Mouse (Mus musculus): ENCODE data around the gene Fsd2.

Gene Fsd2

GRCm38 (mm10) chr7:81571941-81572441, 5.2 kb upstream of the Fsd2 start:
- DNase-seq, result peak; percentile 13

- peak; percentile 93 for DNase-seq
Measured at GRCm38 (mm10) chr7:81571108-81571940, 4.6 kb upstream of the Fsd2 start, which contains the start of gene Whamm. Gene Whamm (plus strand): TSS chr7:81571266.

GRCm38 (mm10) chr7:81570752-81571107, 4.0 kb upstream of the Fsd2 start:
- no peak for DNase-seq

- DNase-seq, result no peak
Measured at GRCm38 (mm10) chr7:81570271-81570670, 3.5 kb upstream of the Fsd2 start.

GRCm38 (mm10) chr7:81569851-81570250, 3.1 kb upstream of the Fsd2 start:
- no peak for DNase-seq

- DNase-seq, result no peak
Measured at GRCm38 (mm10) chr7:81567396-81567795, 652 bp upstream of the Fsd2 start.

- DNase-seq, result no peak
Measured at GRCm38 (mm10) chr7:81566332-81566731, 412 bp downstream of the Fsd2 start.

GRCm38 (mm10) chr7:81565381-81566055, 1.2 kb downstream of the Fsd2 start:
- no peak for DNase-seq

GRCm38 (mm10) chr7:81564766-81565165, 2.0 kb downstream of the Fsd2 start:
- DNase-seq, result no peak

- DNase-seq, result no peak
Measured at GRCm38 (mm10) chr7:81563506-81564015, 3.2 kb downstream of the Fsd2 start.

- no peak for DNase-seq
Measured at GRCm38 (mm10) chr7:81561211-81561610, 5.5 kb downstream of the Fsd2 start.

- no peak for DNase-seq
Measured at GRCm38 (mm10) chr7:81560101-81561049, 6.4 kb downstream of the Fsd2 start.

GRCm38 (mm10) chr7:81559231-81559980, 7.3 kb downstream of the Fsd2 start:
- DNase-seq, result no peak

- no peak for DNase-seq
Measured at GRCm38 (mm10) chr7:81557985-81558360, 8.8 kb downstream of the Fsd2 start.

- DNase-seq, result no peak
Measured at GRCm38 (mm10) chr7:81557252-81557984, 9.3 kb downstream of the Fsd2 start.

- no peak for DNase-seq
Measured at GRCm38 (mm10) chr7:81556839-81557238, 9.9 kb downstream of the Fsd2 start.

GRCm38 (mm10) chr7:81554369-81554768, 12.4 kb downstream of the Fsd2 start:
- no peak for DNase-seq

GRCm38 (mm10) chr7:81553589-81553988, 13.2 kb downstream of the Fsd2 start:
- no peak for DNase-seq

- no peak for DNase-seq
Measured at GRCm38 (mm10) chr7:81548864-81549263, 17.9 kb downstream of the Fsd2 start.

GRCm38 (mm10) chr7:81542934-81543333, 23.8 kb downstream of the Fsd2 start:
- DNase-seq, result no peak

GRCm38 (mm10) chr7:81541924-81542524, 24.7 kb downstream of the Fsd2 start:
- peak; percentile 65 for DNase-seq

All from kidney, adult 18-20 months (tissue).